Mouse (Mus musculus): ENCODE data around the gene Gm45902. TPM values are rescaled to one million over a fixed set of nuclear protein-coding genes. Genes with fewer than 3 reads are reported as not detected.

The Gm45902 gene
- polyA plus RNA-seq (2014; fragmentation: Nextera tagmentation; extraction: Ambion mirVana): 5.1 and 5.3 TPM in 2 replicates

GRCm38 (mm10) chr2:3512552-3513454 lies at the start of gene Gm45902, which contains the start of the genes Hspa14 and Cdnf:
Gm45902 (minus strand) TSS chr2:3512790.
Hspa14 (minus strand) TSS chr2:3512814.
Cdnf (plus strand) TSS chr2:3513030.
- DNase-seq (ENCODE audit: low spot score): peak; percentile 89
- under 1% methylated on average over 60 of the region's 60 CpGs for WGBS
- peak; percentile 99 for ATAC-seq (replicated peaks; ENCODE audit: low FRiP score)
- H3K27ac ChIP-seq (ENCODE audit: low read depth, low read length): peak within 1 kb of the TSS; percentile 78
- H3K9me3 ChIP-seq (ENCODE audit: control insufficient read depth, low read length): no peaks in the 10 kb centered on the region
- H3K4me1 ChIP-seq (replicated peaks; ENCODE audit: control insufficient read depth, insufficient read depth, low read length): peaks cover 5% of the 10 kb centered on the region
- peaks cover 16% of the 10 kb centered on the region for H3K36me3 ChIP-seq (ENCODE audit: control insufficient read depth, insufficient read depth, low read length)
- H3K27me3 ChIP-seq (replicated peaks; ENCODE audit: control insufficient read depth, insufficient read depth, low read length): no peaks in the 10 kb centered on the region
- H3K9ac ChIP-seq (ENCODE audit: low read depth, low read length): peak within 1 kb of the TSS; percentile 89
- H3K4me2 ChIP-seq: peak within 1 kb of the TSS; percentile 94
- H3K4me3 ChIP-seq (ENCODE audit: low read depth, low read length): peak within 1 kb of the TSS; percentile 91

- ATAC-seq (replicated peaks; ENCODE audit: low FRiP score): no peak
- H3K4me3 ChIP-seq (ENCODE audit: low read depth, low read length): no peak overlapping the region
Observed at GRCm38 (mm10) chr2:3546588-3546987, 34.0 kb upstream of the Gm45902 start.

GRCm38 (mm10) chr2:3546055-3546454 lies 33.5 kb upstream of the Gm45902 start:
- Histone ChIP-seq H3K4me3 (ENCODE audit: low read depth, low read length) (no peak overlapping the region), H3K4me1 (replicated peaks; ENCODE audit: control insufficient read depth, insufficient read depth, low read length) (no peaks in the 10 kb centered on the region; the same call in 1 of the 2 replicates), H3K27ac (ENCODE audit: low read depth, low read length) (no peak overlapping the region), H3K36me3 (ENCODE audit: control insufficient read depth, insufficient read depth, low read length) (no peaks in the 10 kb centered on the region), H3K9me3 (ENCODE audit: control insufficient read depth, low read length) (no peaks in the 10 kb centered on the region), H3K27me3 (replicated peaks; ENCODE audit: control insufficient read depth, insufficient read depth, low read length) (no peaks in the 10 kb centered on the region), H3K4me2 (no peak overlapping the region), H3K9ac (ENCODE audit: low read depth, low read length) (no peak overlapping the region)
- 38% methylated on average over 2 of the region's 2 CpGs for WGBS
- DNase-seq (ENCODE audit: low spot score) (no peak), ATAC-seq (replicated peaks; ENCODE audit: low FRiP score) (peak; percentile 63; the same call in 1 of the 2 replicates)

More at GRCm38 (mm10) chr2:3546588-3546987, 34.0 kb upstream of the Gm45902 start:
- Histone ChIP-seq H3K36me3 (ENCODE audit: control insufficient read depth, insufficient read depth, low read length) (no peaks in the 10 kb centered on the region), H3K9me3 (ENCODE audit: control insufficient read depth, low read length) (no peaks in the 10 kb centered on the region), H3K27ac (ENCODE audit: low read depth, low read length) (no peak overlapping the region), H3K4me1 (replicated peaks; ENCODE audit: control insufficient read depth, insufficient read depth, low read length) (no peaks in the 10 kb centered on the region; the same call in 1 of the 2 replicates), H3K27me3 (replicated peaks; ENCODE audit: control insufficient read depth, insufficient read depth, low read length) (no peaks in the 10 kb centered on the region), H3K9ac (ENCODE audit: low read depth, low read length) (no peak overlapping the region), H3K4me2 (no peak overlapping the region)
- WGBS: 9% methylated on average over 4 of the region's 4 CpGs
- no peak for DNase-seq (ENCODE audit: low spot score)

GRCm38 (mm10) chr2:3541307-3542079 lies 28.9 kb upstream of the Gm45902 start:
- H3K4me1 ChIP-seq (replicated peaks; ENCODE audit: control insufficient read depth, insufficient read depth, low read length): no peaks in the 10 kb centered on the region; the same call in 1 of the 2 replicates
- H3K9ac ChIP-seq (ENCODE audit: low read depth, low read length): no peak overlapping the region
- WGBS: 60% methylated on average over 9 of the region's 9 CpGs
- H3K27ac ChIP-seq (ENCODE audit: low read depth, low read length): no peak overlapping the region
- no peak for DNase-seq (ENCODE audit: low spot score)
- H3K9me3 ChIP-seq (ENCODE audit: control insufficient read depth, low read length): no peaks in the 10 kb centered on the region
- H3K36me3 ChIP-seq (ENCODE audit: control insufficient read depth, insufficient read depth, low read length): no peaks in the 10 kb centered on the region
- no peak for ATAC-seq (replicated peaks; ENCODE audit: low FRiP score)
- no peak overlapping the region for H3K4me3 ChIP-seq (ENCODE audit: low read depth, low read length)
- no peaks in the 10 kb centered on the region for H3K27me3 ChIP-seq (replicated peaks; ENCODE audit: control insufficient read depth, insufficient read depth, low read length)
- no peak overlapping the region for H3K4me2 ChIP-seq

GRCm38 (mm10) chr2:3526288-3526687 lies 13.7 kb upstream of the Gm45902 start:
- Histone ChIP-seq H3K27ac (ENCODE audit: low read depth, low read length) (no peak overlapping the region), H3K9me3 (ENCODE audit: control insufficient read depth, low read length) (no peaks in the 10 kb centered on the region), H3K4me3 (ENCODE audit: low read depth, low read length) (no peak overlapping the region), H3K36me3 (ENCODE audit: control insufficient read depth, insufficient read depth, low read length) (no peaks in the 10 kb centered on the region), H3K4me2 (no peak overlapping the region), H3K9ac (ENCODE audit: low read depth, low read length) (no peak overlapping the region), H3K4me1 (replicated peaks; ENCODE audit: control insufficient read depth, insufficient read depth, low read length) (no peaks in the 10 kb centered on the region), H3K27me3 (replicated peaks; ENCODE audit: control insufficient read depth, insufficient read depth, low read length) (no peaks in the 10 kb centered on the region)
- WGBS: 68% methylated on average over 6 of the region's 6 CpGs
- ATAC-seq (replicated peaks; ENCODE audit: low FRiP score) (no peak), DNase-seq (ENCODE audit: low spot score) (no peak)

GRCm38 (mm10) chr2:3522558-3522957 lies 10.0 kb upstream of the Gm45902 start:
- DNase-seq (ENCODE audit: low spot score) (no peak), ATAC-seq (replicated peaks; ENCODE audit: low FRiP score) (no peak)
- 69% methylated on average over 4 of the region's 4 CpGs for WGBS
- no peaks in the 10 kb centered on the region for H3K4me1 ChIP-seq (replicated peaks; ENCODE audit: control insufficient read depth, insufficient read depth, low read length)
- no peak overlapping the region for H3K4me2 ChIP-seq
- H3K4me3 ChIP-seq (ENCODE audit: low read depth, low read length): no peak overlapping the region
- H3K9me3 ChIP-seq (ENCODE audit: control insufficient read depth, low read length): no peaks in the 10 kb centered on the region
- H3K36me3 ChIP-seq (ENCODE audit: control insufficient read depth, insufficient read depth, low read length): no peaks in the 10 kb centered on the region
- no peak overlapping the region for H3K27ac ChIP-seq (ENCODE audit: low read depth, low read length)
- H3K27me3 ChIP-seq (replicated peaks; ENCODE audit: control insufficient read depth, insufficient read depth, low read length): no peaks in the 10 kb centered on the region
- H3K9ac ChIP-seq (ENCODE audit: low read depth, low read length): no peak overlapping the region

- Histone ChIP-seq H3K4me3 (ENCODE audit: low read depth, low read length) (peak overlapping the region; percentile 91), H3K36me3 (ENCODE audit: control insufficient read depth, insufficient read depth, low read length) (peaks cover 16% of the 10 kb centered on the region), H3K27me3 (replicated peaks; ENCODE audit: control insufficient read depth, insufficient read depth, low read length) (no peaks in the 10 kb centered on the region), H3K9ac (ENCODE audit: low read depth, low read length) (peak overlapping the region; percentile 89), H3K9me3 (ENCODE audit: control insufficient read depth, low read length) (no peaks in the 10 kb centered on the region), H3K4me1 (replicated peaks; ENCODE audit: control insufficient read depth, insufficient read depth, low read length) (peaks cover 5% of the 10 kb centered on the region), H3K27ac (ENCODE audit: low read depth, low read length) (peak overlapping the region; percentile 78), H3K4me2 (peak overlapping the region; percentile 94)
- ATAC-seq (replicated peaks; ENCODE audit: low FRiP score): peak; percentile 3; the same call in 1 of the 2 replicates
- no peak for DNase-seq (ENCODE audit: low spot score)
- WGBS: under 1% methylated on average over 15 of the region's 15 CpGs
Observed at GRCm38 (mm10) chr2:3512076-3512475, 514 bp downstream of the Gm45902 start.

- Histone ChIP-seq H3K9me3 (ENCODE audit: control insufficient read depth, low read length) (no peaks in the 10 kb centered on the region), H3K4me1 (replicated peaks; ENCODE audit: control insufficient read depth, insufficient read depth, low read length) (no peaks in the 10 kb centered on the region), H3K27me3 (replicated peaks; ENCODE audit: control insufficient read depth, insufficient read depth, low read length) (no peaks in the 10 kb centered on the region), H3K9ac (ENCODE audit: low read depth, low read length) (no peak overlapping the region), H3K4me2 (no peak overlapping the region), H3K27ac (ENCODE audit: low read depth, low read length) (no peak overlapping the region), H3K36me3 (ENCODE audit: control insufficient read depth, insufficient read depth, low read length) (peaks cover 41% of the 10 kb centered on the region), H3K4me3 (ENCODE audit: low read depth, low read length) (no peak overlapping the region)
- ATAC-seq (replicated peaks; ENCODE audit: low FRiP score) (no peak), DNase-seq (ENCODE audit: low spot score) (no peak)
- 89% methylated on average over 5 of the region's 5 CpGs for WGBS
Observed at GRCm38 (mm10) chr2:3500886-3501285, 11.7 kb downstream of the Gm45902 start.
